Mouse (Mus musculus): ENCODE data around the gene Pbld2. TPM values are rescaled to one million over a fixed set of nuclear protein-coding genes. Genes with fewer than 3 reads are reported as not detected.

Pbld2 gene
- polyA plus RNA-seq, 1 experiment from 2014 or later: 0.78 TPM

GRCm38 (mm10) chr10:63098191-63098590, 74.1 kb downstream of the Pbld2 start:
- Histone ChIP-seq H3K4me1 (replicated peaks) (peaks cover 17% of the 10 kb centered on the region), H3K4me3 (no peak overlapping the region), H3K36me3 (no peaks in the 10 kb centered on the region), H3K4me2 (no peak overlapping the region), H3K27ac (ENCODE audit: poor library complexity, severe bottlenecking) (no peak overlapping the region), H3K9ac (no peak overlapping the region), H3K9me3 (replicated peaks) (no peaks in the 10 kb centered on the region), H3K27me3 (replicated peaks) (peaks cover 65% of the 10 kb centered on the region)
- WGBS: 69% methylated on average over 12 of the region's 12 CpGs
- ATAC-seq (ENCODE audit: insufficient number of reproducible peaks, low FRiP score): no peak

GRCm38 (mm10) chr10:63099521-63099920, 75.4 kb downstream of the Pbld2 start, which contains the start of gene Atoh7:
Atoh7 (plus strand) TSS chr10:63099651.
- no peak for ATAC-seq (ENCODE audit: insufficient number of reproducible peaks, low FRiP score)
- H3K36me3 ChIP-seq: no peaks in the 10 kb centered on the region
- peaks cover 13% of the 10 kb centered on the region; the same call in 1 of the 2 replicates for H3K4me1 ChIP-seq (replicated peaks)
- H3K9ac ChIP-seq: peak within 1 kb of the TSS; percentile 80
- peaks cover 61% of the 10 kb centered on the region for H3K27me3 ChIP-seq (replicated peaks)
- 7% methylated on average over 16 of the region's 16 CpGs for WGBS
- peak within 1 kb of the TSS; percentile 98 for H3K4me2 ChIP-seq
- peaks cover 3% of the 10 kb centered on the region; the same call in 1 of the 2 replicates for H3K9me3 ChIP-seq (replicated peaks)
- H3K4me3 ChIP-seq: peak within 1 kb of the TSS; percentile 66
- no peak within 1 kb of the TSS for H3K27ac ChIP-seq (ENCODE audit: poor library complexity, severe bottlenecking)

GRCm38 (mm10) chr10:63099941-63100562, 75.9 kb downstream of the Pbld2 start:
- Histone ChIP-seq H3K36me3 (no peaks in the 10 kb centered on the region), H3K4me1 (replicated peaks) (peaks cover 13% of the 10 kb centered on the region; the same call in 1 of the 2 replicates), H3K4me2 (peak overlapping the region; percentile 98), H3K27me3 (replicated peaks) (peaks cover 59% of the 10 kb centered on the region), H3K9ac (peak overlapping the region; percentile 80), H3K27ac (ENCODE audit: poor library complexity, severe bottlenecking) (no peak overlapping the region), H3K4me3 (peak overlapping the region; percentile 66), H3K9me3 (replicated peaks) (peaks cover 3% of the 10 kb centered on the region; the same call in 1 of the 2 replicates)
- WGBS: under 1% methylated on average over 62 of the region's 62 CpGs
- ATAC-seq (ENCODE audit: insufficient number of reproducible peaks, low FRiP score): peak; percentile 69

- peaks cover 13% of the 10 kb centered on the region; the same call in 1 of the 2 replicates for H3K4me1 ChIP-seq (replicated peaks)
- 23% methylated on average over 9 of the region's 9 CpGs for WGBS
- H3K27me3 ChIP-seq (replicated peaks): peaks cover 58% of the 10 kb centered on the region
- peak overlapping the region; percentile 98 for H3K4me2 ChIP-seq
- ATAC-seq (ENCODE audit: insufficient number of reproducible peaks, low FRiP score): no peak
- H3K36me3 ChIP-seq: no peaks in the 10 kb centered on the region
- H3K9ac ChIP-seq: peak overlapping the region; percentile 80
- peak overlapping the region; percentile 66 for H3K4me3 ChIP-seq
- H3K27ac ChIP-seq (ENCODE audit: poor library complexity, severe bottlenecking): no peak overlapping the region
- H3K9me3 ChIP-seq (replicated peaks): peaks cover 3% of the 10 kb centered on the region; the same call in 1 of the 2 replicates
These were observed 76.5 kb downstream of the Pbld2 start for GRCm38 (mm10) chr10:63100657-63101056.

Other genes with a start within 250 kb of the Pbld2 start
- 89.7 and 93.6 TPM in 2 replicates for gene Ccar1, start 232.0 kb upstream of the Pbld2 start, polyA plus RNA-seq (2016; fragmentation: Nextera tagmentation; extraction: Ambion mirVana)
- 28.7 and 35.4 TPM in 2 replicates for gene Tet1, start 115.3 kb upstream of the Pbld2 start, polyA plus RNA-seq (2016; fragmentation: Nextera tagmentation; extraction: Ambion mirVana)
- 13.1 and 13.3 TPM in 2 replicates for gene Slc25a16, start 103.7 kb upstream of the Pbld2 start, polyA plus RNA-seq (2016; fragmentation: Nextera tagmentation; extraction: Ambion mirVana)
- gene Dna2, start 77.3 kb upstream of the Pbld2 start, polyA plus RNA-seq (2016; fragmentation: Nextera tagmentation; extraction: Ambion mirVana): 25.5 and 26.5 TPM in 2 replicates
- 14.6 and 15.9 TPM in 2 replicates for gene Rufy2, start 44.1 kb upstream of the Pbld2 start, polyA plus RNA-seq (2016; fragmentation: Nextera tagmentation; extraction: Ambion mirVana)
- gene Hnrnph3, start 98 bp upstream of the Pbld2 start, polyA plus RNA-seq (2016; fragmentation: Nextera tagmentation; extraction: Ambion mirVana): 70.7 and 77.3 TPM in 2 replicates
- gene Pbld1, start 35.8 kb downstream of the Pbld2 start, polyA plus RNA-seq (2016; fragmentation: Nextera tagmentation; extraction: Ambion mirVana): 0.40 and 0.87 TPM in 2 replicates
- not detected in 2 replicates for gene Atoh7, start 75.3 kb downstream of the Pbld2 start, polyA plus RNA-seq (2016; fragmentation: Nextera tagmentation; extraction: Ambion mirVana)
- gene Mypn, start 179.6 kb downstream of the Pbld2 start, polyA plus RNA-seq (2016; fragmentation: Nextera tagmentation; extraction: Ambion mirVana): 6.3 and 7.2 TPM in 2 replicates
- 29.9 and 32.1 TPM in 2 replicates for gene Herc4, start 219.5 kb downstream of the Pbld2 start, polyA plus RNA-seq (2016; fragmentation: Nextera tagmentation; extraction: Ambion mirVana)

All from heart, embryonic 12.5 days (tissue).